Mouse (Mus musculus) lung, adult 2 months (tissue): ENCODE results near the gene Prkar2b. TPM values are rescaled to one million over a fixed set of nuclear protein-coding genes. Genes with fewer than 3 reads are reported as not detected.
A peak's percentile ranks its signal among the peaks of the same experiment; 100 is the strongest.

Source experiments
- DNase-seq: peaks from one replicate; pipeline ENCODE4 v3.0.0; 2022
- H3K4me1 ChIP-seq: fragments of 200-500 bp; 2 replicates; pipeline ENCODE4 v1.6.1; 2011; ENCODE audit warnings: low read length; ENCODE audit not compliant: control insufficient read depth, insufficient read depth
- H3K4me3 ChIP-seq: fragments of 200-500 bp; replicated peaks from 2 replicates; pipeline ENCODE3; 2011; ENCODE audit warnings: low read depth, mild to moderate bottlenecking, control low read depth, low read length; ENCODE audit errors: extremely low read depth
- CTCF ChIP-seq: fragments of 200-500 bp; IDR thresholded peaks from 2 replicates; pipeline ENCODE4 v1.5.1; 2011; ENCODE audit warnings: mild to moderate bottlenecking, low read length, control low read depth; ENCODE audit not compliant: insufficient read depth
- POLR2A ChIP-seq: fragments of 200-500 bp; IDR thresholded peaks from 2 replicates; pipeline ENCODE4 v1.6.1; 2011; ENCODE audit warnings: low read depth, mild to moderate bottlenecking, control low read depth, low read length, borderline replicate concordance; ENCODE audit errors: extremely low read depth
- WGBS: fragments of 180-500 bp; shearing (Covaris S2); methylation state at CpG from one replicate; pipeline ENCODE4 v1.1.7; 2018; 5-methylcytosine and 5-hydroxymethylcytosine counted together
- polyA plus RNA-seq: library from polyadenylated mRNA; depleted of rRNA; stranded (reverse); fragments of >200 nt; gene quantifications from 2 replicates; pipeline ENCODE4 v1.2.3, GENCODE M21; 2012

The Prkar2b gene
- polyA plus RNA-seq, 1 experiment, result 10.9 TPM

DNA sequence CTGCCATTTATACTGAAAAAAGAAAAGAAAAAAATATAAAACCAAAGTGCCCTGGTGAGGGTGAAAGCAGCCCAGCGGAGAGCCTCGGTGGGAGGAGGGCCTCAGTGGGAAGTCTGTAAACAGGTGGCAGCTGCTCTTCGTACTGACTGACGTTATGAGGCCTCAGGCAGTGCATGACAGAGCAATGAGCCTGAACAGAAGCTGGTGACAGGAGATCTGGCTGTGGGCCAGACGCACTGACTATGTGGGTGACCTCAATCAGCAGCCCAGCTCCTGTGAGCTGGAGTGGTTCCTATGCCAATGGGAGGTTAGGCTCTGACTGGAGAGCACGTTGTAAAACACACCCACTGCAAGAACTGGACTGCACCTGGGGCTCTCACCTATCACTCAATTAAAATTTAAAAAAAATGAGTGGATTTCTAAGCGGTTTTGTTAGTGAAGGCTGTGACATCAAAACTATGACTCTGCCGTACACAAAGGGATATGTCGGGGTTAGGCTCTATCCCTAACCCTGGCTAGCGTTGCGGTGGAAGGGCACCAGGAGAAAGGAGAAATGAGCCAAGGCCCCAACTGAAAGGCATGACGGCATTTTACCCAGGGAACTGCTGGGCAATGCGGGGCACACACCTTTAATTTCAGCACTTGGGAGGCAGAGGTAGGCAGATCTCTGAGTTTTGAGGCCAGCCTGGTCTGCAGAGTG lies 87.5 kb downstream of the Prkar2b start:
- TF ChIP-seq CTCF (no peak), POLR2A (no peak)
- WGBS, result 54% methylated on average over 13 of the region's 13 CpGs
- no peak for DNase-seq
- Histone ChIP-seq H3K4me1 (no peaks in the 10 kb centered on the region), H3K4me3 (no peak overlapping the region)

GRCm38 (mm10) chr12:31971547-31971946 lies 89.5 kb downstream of the Prkar2b start:
- H3K4me1 ChIP-seq, result no peaks in the 10 kb centered on the region
- 81% methylated on average over 8 of the region's 8 CpGs for WGBS
- TF ChIP-seq CTCF, result no peak
- TF ChIP-seq POLR2A, result no peak
- no peak for DNase-seq
- no peak overlapping the region for H3K4me3 ChIP-seq

DNA sequence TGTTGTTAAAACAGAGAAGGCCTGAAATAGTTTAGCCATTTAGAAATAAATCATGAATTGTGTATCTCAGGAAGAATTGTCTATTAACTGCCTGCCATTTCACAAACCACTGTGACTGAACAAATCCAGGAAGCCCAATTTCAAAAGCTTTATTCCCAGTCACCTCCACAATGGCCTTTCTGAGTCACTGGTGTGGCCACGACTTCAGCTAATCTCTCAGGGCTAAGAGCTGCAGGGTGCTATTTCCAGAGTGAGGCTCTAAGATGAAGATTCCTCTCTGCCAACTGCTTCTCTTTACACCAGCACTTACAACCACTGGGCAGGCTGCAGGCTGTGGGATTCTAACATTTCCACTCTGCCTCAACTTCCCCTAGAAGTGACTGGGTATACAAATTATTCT lies 92.0 kb downstream of the Prkar2b start:
- no peak for TF ChIP-seq CTCF
- TF ChIP-seq POLR2A, result no peak
- Histone ChIP-seq H3K4me3 (no peak overlapping the region), H3K4me1 (no peaks in the 10 kb centered on the region)
- 30% methylated on average over 1 of the region's 1 CpGs for WGBS
- no peak for DNase-seq

- DNase-seq, result no peak
- WGBS, result 5% methylated on average over 2 of the region's 2 CpGs
These were observed 93.6 kb downstream of the Prkar2b start for GRCm38 (mm10) chr12:31967536-31967935.

GRCm38 (mm10) chr12:31966405-31966804 lies 94.7 kb downstream of the Prkar2b start:
- 80% methylated on average over 4 of the region's 4 CpGs for WGBS
- DNase-seq, result no peak
- Histone ChIP-seq H3K4me1 (no peaks in the 10 kb centered on the region), H3K4me3 (no peak overlapping the region)
- no peak for TF ChIP-seq CTCF

More at GRCm38 (mm10) chr12:31967536-31967935, 93.6 kb downstream of the Prkar2b start:
- no peaks in the 10 kb centered on the region for H3K4me1 ChIP-seq
- peak; percentile 21; the same call in 1 of the 2 replicates for TF ChIP-seq CTCF
- TF ChIP-seq POLR2A, result no peak
- no peak overlapping the region for H3K4me3 ChIP-seq

- TF ChIP-seq POLR2A (no peak), CTCF (no peak)
- Histone ChIP-seq H3K4me1 (no peaks in the 10 kb centered on the region), H3K4me3 (no peak overlapping the region)
- no peak for DNase-seq
- 92% methylated on average over 12 of the region's 12 CpGs for WGBS
These were observed 95.4 kb downstream of the Prkar2b start for GRCm38 (mm10) chr12:31965517-31966212.

- Histone ChIP-seq H3K4me1 (no peaks in the 10 kb centered on the region), H3K4me3 (no peak overlapping the region)
- no peak for DNase-seq
- 90% methylated on average over 6 of the region's 6 CpGs for WGBS
- TF ChIP-seq CTCF, result no peak
- TF ChIP-seq POLR2A, result no peak
These were observed 97.0 kb downstream of the Prkar2b start for GRCm38 (mm10) chr12:31964074-31964473.

DNA sequence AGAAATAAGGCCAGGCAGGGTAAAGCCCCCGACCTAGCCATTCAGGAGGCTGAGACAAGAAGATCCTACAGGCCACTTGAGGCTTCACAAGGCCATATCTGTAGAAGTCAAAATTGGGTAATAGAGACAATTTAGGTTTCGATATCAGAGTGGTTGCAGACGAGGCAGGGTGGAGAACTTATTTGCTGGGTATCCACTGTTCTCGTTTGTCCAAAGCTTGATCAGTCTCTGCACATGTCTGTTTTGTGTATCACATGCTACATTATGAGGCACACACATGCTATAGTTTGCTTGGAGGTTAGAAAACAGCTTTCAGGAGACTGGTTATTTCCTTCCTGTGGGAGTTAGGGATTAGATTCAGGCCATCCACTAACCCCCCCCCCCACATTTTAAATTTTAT lies 105.3 kb downstream of the Prkar2b start:
- 88% methylated on average over 4 of the region's 4 CpGs for WGBS
- H3K4me1 ChIP-seq, result peaks cover 2% of the 10 kb centered on the region; the same call in 1 of the 2 replicates
- no peak overlapping the region for H3K4me3 ChIP-seq
- TF ChIP-seq CTCF (no peak), POLR2A (no peak)
- no peak for DNase-seq

DNA sequence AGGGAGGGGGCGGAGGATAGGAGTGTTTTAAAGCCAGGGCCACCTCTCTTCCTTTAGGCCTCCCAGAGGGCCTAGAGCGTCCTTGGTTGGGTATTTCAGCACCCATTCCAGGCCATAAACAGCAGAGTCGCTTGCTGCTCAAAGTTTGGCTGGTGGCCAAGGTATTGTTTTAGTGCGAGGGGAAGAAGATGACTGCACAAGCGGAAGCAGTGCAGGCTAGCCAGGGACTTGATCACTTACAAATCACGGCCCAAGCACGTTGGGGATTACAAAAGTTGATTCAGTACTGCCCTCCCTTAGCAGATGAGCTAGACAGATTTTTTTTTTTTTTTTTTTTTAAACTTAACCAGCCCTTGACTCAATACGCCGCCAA lies 110.5 kb downstream of the Prkar2b start:
- H3K4me1 ChIP-seq, result peaks cover 4% of the 10 kb centered on the region; the same call in 1 of the 2 replicates
- H3K4me3 ChIP-seq, result peak overlapping the region; percentile 6
- TF ChIP-seq POLR2A, result peak; percentile 83; the same call in 1 of the 2 replicates
- TF ChIP-seq CTCF, result no peak
- WGBS, result 2% methylated on average over 9 of the region's 9 CpGs
- no peak for DNase-seq
